Mouse (Mus musculus) embryonic facial prominence, embryonic 11.5 days (tissue): ENCODE measurements around the gene Suclg2. TPM values are rescaled to one million over a fixed set of nuclear protein-coding genes. Genes with fewer than 3 reads are reported as not detected.

ENCODE experiments used
- ATAC-seq: fragments of 200-750 bp; cut with Nextera tagmentation; replicated peaks from 2 replicates; pipeline ENCODE4 v1.8.0; 2017; ENCODE audit warnings: low read depth; ENCODE audit not compliant: insufficient number of reproducible peaks, low FRiP score, low TSS enrichment
- DNase-seq: peaks from one replicate; pipeline ENCODE4 v3.0.0-alpha.2; 2015; ENCODE audit warnings: low spot score
- H3K27ac ChIP-seq: fragments of 300-500 bp; sonication (generic); replicated peaks from 2 replicates; pipeline ENCODE4 v1.5.1; 2014; ENCODE audit warnings: mild to moderate bottlenecking, low read depth, low read length, control low read depth
- H3K27me3 ChIP-seq: fragments of 300-500 bp; sonication (generic); 2 replicates; pipeline ENCODE4 v1.6.1; 2014; ENCODE audit warnings: mild to moderate bottlenecking, low read length, moderate library complexity, mixed read lengths; ENCODE audit not compliant: control insufficient read depth, insufficient read depth
- H3K36me3 ChIP-seq: fragments of 300-500 bp; sonication (generic); replicated peaks from 2 replicates; pipeline ENCODE4 v1.6.1; 2014; ENCODE audit warnings: low read depth, mild to moderate bottlenecking, low read length, moderate library complexity, mixed read lengths; ENCODE audit not compliant: control insufficient read depth, insufficient read depth
- H3K4me1 ChIP-seq: fragments of 300-500 bp; sonication (generic); 2 replicates; pipeline ENCODE4 v1.6.1; 2014; ENCODE audit warnings: low read length, mixed read lengths; ENCODE audit not compliant: control insufficient read depth, insufficient read depth
- H3K4me2 ChIP-seq: fragments of 300-500 bp; sonication (generic); 2 replicates; pipeline ENCODE4 v1.6.1; 2014; ENCODE audit warnings: low read depth, mild to moderate bottlenecking, control low read depth, low read length, moderate library complexity
- H3K4me3 ChIP-seq: fragments of 300-500 bp; sonication (generic); 2 replicates; pipeline ENCODE4 v1.5.1; 2014; ENCODE audit warnings: low read depth, low read length, control low read depth
- H3K9ac ChIP-seq: fragments of 300-500 bp; sonication (generic); replicated peaks from 2 replicates; pipeline ENCODE4 v1.6.1; 2014; ENCODE audit warnings: mild to moderate bottlenecking, control low read depth, low read length
- H3K9me3 ChIP-seq: fragments of 300-500 bp; sonication (generic); replicated peaks from 2 replicates; pipeline ENCODE4 v1.6.1; 2016; ENCODE audit warnings: mild to moderate bottlenecking, low read length, inconsistent platforms, mixed read lengths; ENCODE audit not compliant: control insufficient read depth
- WGBS: fragments of 180-500 bp; shearing (Covaris S2); extraction: QIAGEN DNeasy Blood & Tissue Kit; methylation state at CpG from one replicate; pipeline ENCODE4 v1.1.7; 2014; 5-methylcytosine and 5-hydroxymethylcytosine counted together
- polyA plus RNA-seq: library from polyadenylated mRNA; unstranded; fragments of >200 nt; fragmentation: Nextera tagmentation; extraction: Ambion mirVana; gene quantifications from 2 replicates; pipeline ENCODE4 v1.2.1, GENCODE M21; 2014

Suclg2 gene
- polyA plus RNA-seq, 1 experiment from 2014 or later = 67.2 TPM

DNA sequence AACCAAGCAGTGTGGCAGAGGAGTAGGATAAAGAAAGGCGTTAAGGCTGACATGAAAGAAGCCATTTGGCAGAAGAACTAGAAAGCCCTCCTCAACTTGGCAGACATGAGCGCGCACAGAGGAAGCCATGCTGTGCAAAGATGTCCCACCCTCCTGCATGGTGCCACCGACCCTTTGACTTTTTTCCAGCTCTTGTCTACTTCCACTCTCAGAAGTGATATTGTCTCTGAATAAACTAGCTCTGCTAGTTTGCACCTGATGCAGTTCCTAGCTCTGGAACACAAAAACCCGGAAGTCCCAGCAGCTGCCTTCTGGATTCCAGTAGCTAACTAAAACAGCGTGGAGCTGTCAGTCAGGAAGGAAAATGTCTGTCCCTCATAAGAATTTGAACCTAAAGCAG is 4.8 kb upstream of the Suclg2 start:
- WGBS = 84% methylated on average over 6 of the region's 6 CpGs
- H3K27ac ChIP-seq = no peak overlapping the region
- H3K4me3 ChIP-seq = no peak overlapping the region
- DNase-seq (no peak), ATAC-seq (no peak)
- no peaks in the 10 kb centered on the region for H3K4me1 ChIP-seq
- no peak overlapping the region for H3K9ac ChIP-seq
- no peaks in the 10 kb centered on the region for H3K9me3 ChIP-seq
- no peak overlapping the region for H3K4me2 ChIP-seq
- H3K36me3 ChIP-seq = no peaks in the 10 kb centered on the region
- H3K27me3 ChIP-seq = no peaks in the 10 kb centered on the region

GRCm38 (mm10) chr6:95719791-95720190 is 1.2 kb upstream of the Suclg2 start:
- H3K27me3 ChIP-seq = no peaks in the 10 kb centered on the region
- DNase-seq = no peak
- WGBS = 49% methylated on average over 3 of the region's 3 CpGs
- H3K4me1 ChIP-seq = no peaks in the 10 kb centered on the region
- no peak overlapping the region for H3K27ac ChIP-seq
- no peak overlapping the region for H3K4me2 ChIP-seq
- no peaks in the 10 kb centered on the region for H3K36me3 ChIP-seq
- no peak overlapping the region for H3K4me3 ChIP-seq
- H3K9me3 ChIP-seq = no peaks in the 10 kb centered on the region
- H3K9ac ChIP-seq = no peak overlapping the region
- ATAC-seq = no peak

- no peaks in the 10 kb centered on the region for H3K4me1 ChIP-seq
- DNase-seq (no peak), ATAC-seq (peak; percentile 71)
- no peaks in the 10 kb centered on the region for H3K36me3 ChIP-seq
- H3K9ac ChIP-seq = peak overlapping the region; percentile 89
- H3K27me3 ChIP-seq = no peaks in the 10 kb centered on the region
- H3K27ac ChIP-seq = no peak overlapping the region
- H3K4me3 ChIP-seq = peak overlapping the region; percentile 73
- H3K9me3 ChIP-seq = no peaks in the 10 kb centered on the region
- WGBS = no CpG with 5 or more reads among the region's 1 CpGs
- H3K4me2 ChIP-seq = peak overlapping the region; percentile 84
Measured at GRCm38 (mm10) chr6:95718969-95719333, 351 bp upstream of the Suclg2 start.

GRCm38 (mm10) chr6:95717071-95717470 is 1.5 kb downstream of the Suclg2 start:
- no peak overlapping the region for H3K27ac ChIP-seq
- no peak overlapping the region for H3K4me2 ChIP-seq
- no peaks in the 10 kb centered on the region for H3K9me3 ChIP-seq
- ATAC-seq (no peak), DNase-seq (no peak)
- H3K27me3 ChIP-seq = no peaks in the 10 kb centered on the region
- H3K4me1 ChIP-seq = peaks cover 3% of the 10 kb centered on the region; the same call in 1 of the 2 replicates
- no peak overlapping the region for H3K4me3 ChIP-seq
- no peaks in the 10 kb centered on the region for H3K36me3 ChIP-seq
- H3K9ac ChIP-seq = no peak overlapping the region
- WGBS = 79% methylated on average over 3 of the region's 3 CpGs

- H3K4me3 ChIP-seq = no peak overlapping the region
- H3K4me1 ChIP-seq = peaks cover 3% of the 10 kb centered on the region; the same call in 1 of the 2 replicates
- no peaks in the 10 kb centered on the region for H3K27me3 ChIP-seq
- H3K4me2 ChIP-seq = no peak overlapping the region
- ATAC-seq = no peak
- no peak overlapping the region for H3K27ac ChIP-seq
- H3K9me3 ChIP-seq = no peaks in the 10 kb centered on the region
- DNase-seq = no peak
- no peak overlapping the region for H3K9ac ChIP-seq
- 89% methylated on average over 5 of the region's 5 CpGs for WGBS
- no peaks in the 10 kb centered on the region for H3K36me3 ChIP-seq
Measured at GRCm38 (mm10) chr6:95716476-95716875, 2.1 kb downstream of the Suclg2 start.

GRCm38 (mm10) chr6:95713245-95713644 is 5.4 kb downstream of the Suclg2 start:
- H3K4me3 ChIP-seq = no peak overlapping the region
- H3K27ac ChIP-seq = no peak overlapping the region
- WGBS = 45% methylated on average over 5 of the region's 5 CpGs
- no peak overlapping the region for H3K4me2 ChIP-seq
- H3K9me3 ChIP-seq = no peaks in the 10 kb centered on the region
- no peaks in the 10 kb centered on the region for H3K36me3 ChIP-seq
- DNase-seq (no peak), ATAC-seq (no peak)
- peaks cover 3% of the 10 kb centered on the region for H3K4me1 ChIP-seq
- no peaks in the 10 kb centered on the region for H3K27me3 ChIP-seq
- H3K9ac ChIP-seq = no peak overlapping the region

- Histone ChIP-seq H3K4me2 (no peak overlapping the region), H3K27me3 (no peaks in the 10 kb centered on the region), H3K9me3 (no peaks in the 10 kb centered on the region), H3K36me3 (no peaks in the 10 kb centered on the region), H3K9ac (no peak overlapping the region), H3K4me3 (no peak overlapping the region), H3K4me1 (peaks cover 3% of the 10 kb centered on the region), H3K27ac (no peak overlapping the region)
- WGBS = 84% methylated on average over 4 of the region's 4 CpGs
- DNase-seq (no peak), ATAC-seq (no peak)
Measured at GRCm38 (mm10) chr6:95712081-95712480, 6.5 kb downstream of the Suclg2 start.

DNA sequence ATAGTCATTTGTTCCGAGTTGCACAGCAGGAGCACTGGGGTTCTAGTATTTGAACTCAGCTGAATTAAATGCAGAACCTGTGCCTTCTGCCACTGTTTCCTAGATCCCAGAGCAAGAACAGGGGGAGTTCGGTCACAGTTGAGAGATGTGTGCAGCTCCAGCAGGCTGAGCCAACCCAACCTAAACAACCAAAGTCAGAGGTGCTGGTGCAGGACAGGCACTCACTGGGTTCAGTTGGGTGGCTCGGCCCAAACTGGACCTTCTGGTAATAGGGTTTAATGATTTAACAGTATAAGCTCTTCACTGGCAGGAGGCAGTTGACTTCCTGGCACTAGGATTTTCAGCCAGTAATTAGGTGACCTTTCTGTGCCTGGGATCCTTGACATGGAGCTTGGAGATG is 6.9 kb downstream of the Suclg2 start:
- Histone ChIP-seq H3K4me3 (no peak overlapping the region), H3K27me3 (no peaks in the 10 kb centered on the region), H3K4me1 (peaks cover 3% of the 10 kb centered on the region), H3K9ac (no peak overlapping the region), H3K4me2 (no peak overlapping the region), H3K27ac (no peak overlapping the region), H3K9me3 (no peaks in the 10 kb centered on the region), H3K36me3 (no peaks in the 10 kb centered on the region)
- ATAC-seq (no peak), DNase-seq (no peak)
- WGBS = 79% methylated on average over 3 of the region's 3 CpGs
